Mouse (Mus musculus) cerebellum, postnatal 10 days (tissue): ENCODE measurements at regions not wholly inside any gene's neighbourhood (a gene's known extent, or its start where the extent isn't known, plus 50 kb on each side); places are given as distances from the start of the nearest gene placed in this dataset.
A peak's percentile ranks its signal among the peaks of the same experiment; 100 is the strongest.

Experiments used
- DNase-seq, 2 experiments: peaks; one replicate each; pipeline ENCODE4 v3.0.0; 2021; ENCODE audit warnings: mixed read lengths in 2 of 2

DNA sequence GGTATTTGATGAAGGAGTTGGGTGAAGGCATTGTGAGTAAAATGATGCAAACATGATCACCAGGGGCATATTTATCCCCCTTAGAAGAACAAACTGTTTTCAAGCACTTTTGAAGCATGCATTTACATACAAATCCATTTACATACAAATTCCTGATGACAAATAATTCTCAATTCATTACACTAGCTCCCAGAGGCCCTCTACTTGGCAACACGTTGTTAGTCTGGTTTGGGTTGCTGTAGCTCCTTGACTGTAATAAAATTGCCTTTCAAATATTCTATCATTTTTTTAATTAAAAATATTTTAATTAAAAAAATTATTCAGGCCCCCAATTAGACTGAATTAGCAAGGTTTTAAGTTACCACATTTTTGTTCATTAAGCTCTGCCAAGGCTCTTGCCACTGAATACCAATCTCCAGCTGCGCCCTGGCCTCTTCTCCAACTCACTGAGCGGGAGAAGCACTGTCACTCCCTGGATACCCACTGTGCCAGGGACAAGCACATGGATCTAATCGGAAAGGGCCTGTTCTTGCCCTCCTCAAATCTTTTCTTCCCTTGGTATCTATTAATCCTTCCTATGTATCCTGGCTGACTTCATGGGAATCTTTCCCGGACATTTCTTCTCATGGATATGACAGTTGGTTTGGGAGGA, 147.1 kb upstream of the Pou3f4 start:
- DNase-seq: peak; percentile 45 to 68

DNA sequence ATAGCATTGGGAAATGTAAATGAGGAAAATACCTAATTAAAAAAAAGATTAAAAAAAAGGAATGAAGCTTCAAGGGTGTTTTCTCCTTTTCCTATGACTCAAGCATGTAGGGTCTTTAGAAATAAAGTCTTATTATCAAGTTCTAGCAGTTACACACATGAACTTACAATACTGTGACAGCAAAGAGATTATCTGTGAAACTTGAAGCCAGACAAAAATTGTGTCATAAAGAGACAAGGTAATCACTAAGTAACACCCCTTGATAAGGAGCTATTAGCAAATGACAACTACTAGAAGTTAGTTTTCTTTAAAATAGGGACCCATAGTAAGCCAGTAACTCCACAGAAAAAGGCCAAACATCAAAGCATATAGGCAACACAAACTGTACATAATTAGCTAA, 140.9 kb upstream of the Pou3f4 start:
- DNase-seq: no peak

DNA sequence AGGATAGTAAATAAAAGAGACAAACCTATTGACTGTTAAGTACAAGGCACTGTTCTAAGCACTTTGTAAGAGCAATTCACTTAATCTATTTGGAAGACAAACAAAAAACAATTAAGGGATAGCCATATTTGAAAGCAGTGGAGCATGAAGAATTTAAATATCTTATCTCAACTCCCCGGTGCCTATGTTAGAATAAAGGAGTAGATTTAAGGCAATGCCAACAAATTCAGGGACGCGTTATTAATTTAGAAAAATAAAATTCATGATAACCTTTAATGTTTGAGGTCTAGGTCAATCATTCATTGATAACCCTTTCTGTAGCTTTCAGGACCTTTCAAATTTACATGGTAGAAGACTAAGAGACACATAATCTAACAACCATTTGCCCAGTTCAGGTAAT, 135.5 kb upstream of the Pou3f4 start:
- no peak for DNase-seq

GRCm38 (mm10) chrX:110680561-110680960, 133.5 kb upstream of the Pou3f4 start:
- DNase-seq: no peak

DNA sequence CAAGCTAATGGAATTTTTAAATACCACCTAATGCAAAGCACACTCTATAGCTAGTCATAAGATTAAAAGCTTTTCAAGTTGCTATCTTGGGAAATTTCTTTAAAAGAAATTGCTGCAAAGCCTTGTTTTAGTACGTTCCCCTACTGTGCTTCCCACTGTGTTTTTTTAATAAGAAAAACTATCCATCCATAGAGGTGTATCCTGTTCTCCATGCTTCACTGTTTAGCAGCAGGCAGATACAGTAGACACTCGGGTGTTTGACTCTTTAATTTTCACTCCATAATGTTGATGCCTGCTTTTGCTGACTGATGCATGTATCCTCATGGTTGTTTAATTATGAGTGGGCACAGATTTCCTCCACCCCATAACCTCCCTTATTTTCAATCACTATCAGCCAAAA, 113.6 kb upstream of the Pou3f4 start:
- DNase-seq: no peak

- DNase-seq: no peak
Measured at GRCm38 (mm10) chrX:110714137-110714536, 99.9 kb upstream of the Pou3f4 start.

GRCm38 (mm10) chrX:110764080-110764479, 50.0 kb upstream of the Pou3f4 start:
- DNase-seq: peak; percentile 1 to 5
